Mouse (Mus musculus) embryonic fibroblast, embryonic 13.5 days (primary cell): ENCODE data around the gene App.

ENCODE experiments used
- CTCF ChIP-seq: IDR thresholded peaks from 2 replicates; pipeline ENCODE4 v1.5.1; 2011; ENCODE audit warnings: mild to moderate bottlenecking, control low read depth, low read length, moderate library complexity, borderline replicate concordance; ENCODE audit not compliant: insufficient read depth
- POLR2A ChIP-seq: IDR thresholded peaks from 2 replicates; pipeline ENCODE4 v1.6.1; 2011; ENCODE audit warnings: low read depth, mild to moderate bottlenecking, control low read depth, low read length, moderate library complexity

DNA sequence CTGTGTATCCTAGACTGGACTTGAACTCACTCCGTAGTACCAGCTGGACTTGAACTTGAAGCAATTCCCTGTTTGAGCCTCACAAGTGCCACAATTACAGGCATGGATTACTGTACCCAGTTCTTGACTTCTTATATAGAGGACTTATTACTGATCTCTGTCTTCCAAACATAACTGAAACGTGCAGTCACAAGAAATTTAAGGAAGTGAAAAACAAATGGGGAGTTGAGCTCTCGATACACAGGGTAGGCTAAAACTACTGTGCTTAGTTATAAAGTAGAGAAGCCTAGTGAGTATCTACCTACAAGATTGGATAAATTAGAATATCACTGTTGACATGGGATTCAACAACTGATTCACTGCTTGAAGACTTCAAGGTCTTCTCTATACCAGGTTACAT is 160.9 kb downstream of the App start:
- TF ChIP-seq POLR2A (no peak), CTCF (no peak)
